Mouse (Mus musculus) Muller cell, postnatal 12 days (primary cell): ENCODE measurements around the gene Dis3l2.

Experiments used
- DNase-seq: peaks from one replicate; pipeline ENCODE4 v3.0.0-alpha.2; 2015; ENCODE audit errors: inconsistent ontology term

Dis3l2 gene

DNA sequence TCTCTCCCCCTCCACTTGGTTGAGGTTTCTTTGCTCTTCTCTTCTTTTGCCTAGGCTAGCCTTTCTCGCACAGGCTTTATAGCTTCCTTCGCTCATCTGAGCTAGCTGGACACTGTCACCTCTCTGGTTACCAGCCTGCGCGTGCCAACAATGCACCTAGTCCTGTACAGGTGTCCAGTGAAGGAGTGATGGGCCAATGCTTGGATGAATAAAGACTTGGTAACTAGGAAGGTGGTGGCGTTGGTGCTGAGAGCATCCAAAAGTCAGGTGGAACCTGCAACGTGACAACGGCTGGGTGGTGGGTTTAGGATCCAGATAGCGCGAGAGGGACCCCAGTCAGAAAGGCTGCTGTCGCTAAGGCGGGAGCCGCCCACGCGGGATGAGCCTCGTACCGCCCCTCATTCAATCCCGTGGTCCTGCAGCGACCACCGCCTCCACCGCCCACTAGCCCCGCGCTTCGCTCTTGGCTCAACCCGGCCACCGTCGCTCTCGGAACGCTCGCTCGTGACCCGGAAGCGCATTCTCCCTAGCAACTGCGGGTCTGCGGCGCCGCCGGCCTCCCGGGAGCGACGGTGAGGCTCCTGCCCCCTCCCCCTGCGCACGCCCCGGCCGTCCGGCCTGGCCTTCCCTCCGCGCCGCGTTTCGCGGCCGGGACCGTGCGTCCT is at the start of gene Dis3l2:
TSS of gene Dis3l2 (plus strand) at position 509 of the 665 bp plus-strand sequence.
- peak; percentile 87 for DNase-seq

DNA sequence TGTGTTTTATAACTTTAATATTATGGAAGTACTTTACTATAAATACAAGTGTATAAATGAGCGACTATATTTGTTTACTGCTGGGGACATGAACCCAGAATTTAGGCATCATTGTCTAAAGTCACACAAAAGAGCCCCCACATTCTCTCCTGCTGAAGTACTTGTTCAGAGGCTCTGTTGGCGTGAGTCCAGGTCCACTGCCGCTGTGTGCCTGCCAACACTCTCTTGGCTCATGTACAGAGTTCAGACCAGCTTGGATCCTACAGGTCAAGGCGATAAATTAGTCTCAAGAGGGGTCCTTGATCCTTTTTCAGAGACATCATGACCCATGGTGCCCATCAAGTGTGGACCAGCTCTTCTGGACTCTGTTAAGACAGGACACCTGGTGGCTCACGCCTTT is 46.5 kb upstream of the Dis3l2 start:
- DNase-seq, result no peak

DNA sequence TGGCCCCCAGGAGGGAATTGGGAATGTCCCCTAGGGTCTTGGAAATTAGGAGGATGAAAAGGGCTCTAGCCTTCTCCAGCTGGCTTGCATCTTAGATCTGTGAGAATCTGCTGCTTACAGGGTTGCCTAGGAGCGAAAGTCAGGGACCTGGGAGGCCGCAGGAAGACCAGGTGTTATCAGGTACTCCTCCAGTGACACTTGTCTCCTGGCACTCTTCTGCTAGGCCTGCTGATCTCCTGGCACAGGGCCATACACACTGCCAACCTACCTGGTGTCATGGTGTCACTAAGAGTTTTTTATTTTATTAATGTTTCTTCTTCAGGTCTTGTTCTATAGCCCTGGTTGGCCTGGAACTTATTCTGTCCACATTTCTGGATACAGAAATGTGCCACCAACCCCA is 38.5 kb upstream of the Dis3l2 start:
- DNase-seq, result no peak

DNA sequence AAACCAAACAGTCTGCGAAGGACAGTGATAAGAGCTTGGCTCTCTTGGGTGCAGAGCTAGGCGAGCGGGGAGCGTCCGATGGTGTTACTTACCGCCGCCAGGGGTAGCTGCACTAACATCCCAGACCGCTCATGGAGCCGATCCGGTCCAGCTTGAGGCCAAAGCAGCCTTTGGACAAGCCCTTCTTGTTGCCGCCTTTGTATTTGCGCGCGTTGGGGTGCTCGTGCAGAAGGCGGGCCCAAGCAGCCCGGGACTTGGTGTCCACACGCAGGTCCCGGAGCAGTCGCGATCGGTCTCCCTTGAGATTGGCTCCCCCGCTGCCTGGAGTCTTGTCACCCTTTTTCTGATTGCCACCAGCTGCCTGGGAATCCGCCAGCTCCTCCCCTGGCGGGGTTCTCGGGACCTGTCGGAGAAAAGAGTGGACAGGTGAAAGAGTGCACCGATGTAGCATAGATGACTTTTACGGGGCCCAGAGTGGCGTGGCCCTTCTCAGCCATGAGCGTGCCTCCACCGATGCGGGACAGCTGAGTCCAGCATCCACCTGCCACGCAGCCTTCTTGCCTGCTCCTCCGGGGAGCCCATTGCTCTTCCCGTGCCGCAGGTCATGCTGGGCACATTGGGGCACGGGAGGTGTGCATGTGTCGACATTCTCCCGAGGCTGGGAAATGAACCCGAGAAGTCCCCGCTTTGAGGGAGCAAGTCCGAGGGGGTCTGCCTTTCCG is 33.9 kb upstream of the Dis3l2 start:
- peak; percentile 74 for DNase-seq

DNA sequence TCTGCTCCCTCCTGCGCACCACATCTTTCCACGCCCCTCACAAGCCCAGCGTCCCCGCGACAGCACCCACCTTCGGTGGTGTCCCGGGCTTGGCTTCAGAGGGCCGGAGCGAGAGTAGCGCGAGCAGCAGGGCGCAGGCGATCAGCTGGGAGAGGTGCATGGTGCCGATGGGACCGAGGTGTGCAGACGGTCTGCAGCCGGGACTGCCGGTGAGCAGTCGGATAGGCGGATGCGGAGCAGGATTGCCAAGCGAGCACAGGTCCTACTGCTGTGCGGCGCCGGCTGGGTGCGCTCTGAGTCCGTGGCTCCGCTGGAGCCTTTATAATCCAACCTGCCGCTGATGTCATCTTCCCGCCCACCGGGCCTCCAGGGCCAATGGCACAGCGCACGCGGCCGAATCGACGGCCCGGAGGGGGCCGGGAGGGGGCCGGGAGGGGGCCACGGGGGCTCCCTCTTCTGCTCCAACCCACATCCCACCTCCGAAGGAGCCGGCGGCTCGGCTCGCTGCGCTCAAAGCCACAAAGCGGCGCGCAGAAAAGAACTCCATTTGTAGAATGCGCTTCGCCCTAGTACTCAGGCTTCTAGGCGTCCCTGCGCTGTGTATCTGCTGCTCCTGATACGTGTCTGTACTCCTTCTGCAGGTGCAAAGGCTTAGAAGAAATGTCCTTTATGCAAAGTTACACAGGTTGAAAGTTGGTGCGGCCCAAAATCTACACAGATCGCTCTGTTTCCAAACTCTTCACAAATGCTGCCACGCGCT is 33.1 kb upstream of the Dis3l2 start, which contains the start of gene Nppc:
TSS of gene Nppc (minus strand) at position 293 of the 760 bp plus-strand sequence.
- DNase-seq, result peak; percentile 71

DNA sequence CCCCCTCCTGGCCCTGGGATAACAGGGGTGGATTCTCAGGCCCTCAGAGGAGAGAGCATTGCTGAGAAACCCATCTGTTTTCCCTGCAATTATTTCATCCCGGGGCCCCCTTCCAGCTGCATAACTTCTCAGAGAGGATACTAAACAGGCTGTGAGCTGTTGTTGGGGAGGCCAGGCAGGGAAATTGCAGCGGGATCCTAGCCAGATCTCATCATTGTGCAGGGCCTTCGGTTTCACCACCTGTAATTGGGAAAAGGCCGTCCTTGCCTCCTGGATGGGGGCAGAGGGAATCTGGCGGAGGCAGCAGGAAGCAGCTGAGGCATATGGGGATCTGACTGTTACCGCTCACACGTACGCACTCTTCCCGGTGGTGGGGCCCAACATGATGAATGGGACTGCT is 29.2 kb upstream of the Dis3l2 start:
- DNase-seq, result no peak

DNA sequence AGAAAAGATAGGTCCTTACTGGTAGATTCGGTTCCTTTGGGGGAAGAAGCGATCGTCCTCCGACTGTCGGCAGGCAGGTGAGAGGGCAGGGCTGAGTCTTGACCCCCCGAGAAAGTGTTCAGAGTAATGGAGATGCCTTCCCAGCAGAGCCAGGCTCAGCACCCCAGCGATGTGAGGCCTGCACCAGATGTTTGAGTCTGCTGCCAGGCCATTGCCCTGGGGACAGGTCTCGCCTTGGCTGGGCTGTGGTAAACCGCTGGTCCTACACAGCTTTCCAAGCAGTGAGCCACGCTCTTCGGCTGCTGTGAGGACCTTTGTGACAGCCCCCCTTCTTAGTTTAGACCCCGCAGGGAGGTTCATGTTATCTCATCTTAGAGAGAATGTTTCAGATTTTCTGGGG is 28.5 kb upstream of the Dis3l2 start:
- DNase-seq, result no peak

DNA sequence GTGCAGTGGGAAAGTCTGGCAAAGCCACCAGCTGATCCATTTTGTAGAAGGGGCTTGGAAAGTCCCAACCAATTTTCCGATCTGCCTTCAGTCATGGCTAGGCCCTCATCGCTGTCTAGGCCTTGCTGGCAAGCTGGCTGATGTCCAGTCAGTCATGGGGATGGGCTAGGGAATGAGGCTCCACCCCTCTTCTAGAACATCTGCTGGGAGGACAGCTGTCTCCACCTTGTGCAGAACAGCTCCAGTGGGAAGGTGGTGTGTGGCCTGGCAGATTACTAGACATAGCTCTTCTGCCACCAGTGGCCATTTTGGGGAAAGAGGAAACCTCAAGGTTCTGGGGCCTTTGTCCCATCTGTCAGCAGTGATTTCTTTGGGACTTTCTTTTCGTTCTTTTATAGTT is 26.0 kb upstream of the Dis3l2 start:
- no peak for DNase-seq

DNA sequence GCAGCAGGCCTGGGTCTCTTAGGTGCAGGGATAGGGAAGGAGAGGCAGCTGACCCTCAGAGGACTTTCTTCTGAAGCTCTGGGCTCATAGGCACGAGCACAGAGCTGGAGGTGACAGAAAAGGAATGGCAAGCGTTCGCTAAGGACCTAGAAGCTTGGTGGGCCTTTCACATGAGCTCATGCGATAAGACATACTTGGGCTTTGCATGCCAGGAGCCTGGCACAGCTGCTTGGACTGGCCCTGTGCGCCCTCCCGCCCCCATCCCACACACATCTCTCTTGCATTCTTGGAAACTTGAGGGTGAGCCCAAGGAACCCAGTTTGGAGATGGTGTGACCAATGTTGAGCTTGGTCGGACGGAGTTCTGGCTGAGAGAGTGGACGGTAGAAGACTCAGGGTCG is 24.9 kb upstream of the Dis3l2 start:
- no peak for DNase-seq

DNA sequence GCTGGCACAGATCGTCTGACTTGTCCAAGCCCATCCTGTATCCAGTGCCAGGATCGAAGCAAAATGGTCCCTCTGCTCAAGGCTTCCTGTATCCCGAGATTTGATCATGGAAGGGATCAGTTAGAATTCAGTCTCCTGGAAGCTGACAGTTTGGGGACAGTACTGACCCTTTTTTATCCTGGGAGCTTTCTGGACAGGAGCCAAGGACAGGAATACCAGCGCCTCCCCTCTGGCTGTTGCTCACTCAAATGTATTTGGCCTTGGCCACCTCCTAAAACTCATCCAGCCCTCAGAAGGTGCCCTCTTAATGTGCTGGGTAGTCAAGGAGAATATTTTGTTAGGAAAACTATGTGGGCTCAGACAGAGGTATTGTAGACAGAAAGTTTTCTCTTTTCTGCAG is 16.4 kb upstream of the Dis3l2 start:
- no peak for DNase-seq

DNA sequence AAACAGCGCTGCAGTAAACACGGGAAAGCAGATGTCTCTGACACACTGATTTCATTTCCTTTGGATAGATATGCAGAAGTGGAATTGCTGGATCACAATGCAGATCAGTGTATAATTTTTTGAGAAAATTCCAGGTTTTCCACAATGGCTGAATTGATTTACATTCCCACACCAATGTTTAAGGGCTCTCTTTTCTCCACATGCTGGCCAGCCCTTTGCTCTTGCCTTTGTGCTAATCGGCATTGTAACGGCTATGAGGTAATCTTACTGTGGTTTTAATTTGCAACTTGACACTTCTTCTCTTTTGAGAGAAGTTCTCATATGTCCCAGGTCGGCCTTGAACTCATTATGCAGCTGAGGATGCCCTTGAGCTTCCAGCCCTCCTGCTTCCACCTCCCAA is 12.6 kb upstream of the Dis3l2 start:
- no peak for DNase-seq

DNA sequence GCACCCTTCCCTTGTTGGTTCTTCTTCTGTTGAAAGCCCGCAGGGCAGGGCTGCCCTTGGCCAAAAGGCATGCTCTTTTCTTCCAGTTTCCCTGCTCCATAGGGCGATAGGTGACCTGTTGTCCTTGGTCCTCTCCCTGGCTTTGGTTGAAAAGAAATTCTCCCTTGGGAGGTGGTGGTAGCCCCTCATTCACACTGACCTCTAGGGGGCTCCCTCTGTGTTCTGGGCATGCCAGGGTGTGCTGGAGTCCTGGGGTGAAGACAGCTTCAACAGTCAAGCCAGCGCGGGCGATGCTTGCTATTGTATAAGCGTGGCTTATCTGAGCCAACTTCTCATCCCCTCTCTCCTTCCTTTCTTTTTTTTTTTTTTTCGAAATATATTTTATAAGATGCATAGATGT is 6.7 kb upstream of the Dis3l2 start:
- no peak for DNase-seq

DNA sequence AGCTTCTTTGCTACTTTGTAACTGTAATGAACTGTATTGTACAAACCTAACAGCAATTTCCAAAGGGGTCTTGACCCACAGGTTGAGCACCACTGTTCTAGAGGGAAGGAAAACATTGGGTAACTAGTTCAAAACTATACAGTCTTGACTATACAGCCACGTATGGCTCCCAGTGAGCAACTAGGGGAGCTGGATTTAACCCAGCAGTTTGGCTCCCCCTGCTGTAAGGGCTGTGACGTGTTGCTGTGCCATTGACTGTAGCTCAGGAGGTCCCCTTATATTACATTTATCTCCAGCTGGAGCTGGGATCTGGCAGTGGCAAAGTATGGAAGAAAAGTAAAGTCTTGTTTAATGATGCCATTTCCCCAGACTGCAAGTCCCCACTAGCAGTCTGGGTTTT is 4.9 kb upstream of the Dis3l2 start:
- DNase-seq, result no peak

DNA sequence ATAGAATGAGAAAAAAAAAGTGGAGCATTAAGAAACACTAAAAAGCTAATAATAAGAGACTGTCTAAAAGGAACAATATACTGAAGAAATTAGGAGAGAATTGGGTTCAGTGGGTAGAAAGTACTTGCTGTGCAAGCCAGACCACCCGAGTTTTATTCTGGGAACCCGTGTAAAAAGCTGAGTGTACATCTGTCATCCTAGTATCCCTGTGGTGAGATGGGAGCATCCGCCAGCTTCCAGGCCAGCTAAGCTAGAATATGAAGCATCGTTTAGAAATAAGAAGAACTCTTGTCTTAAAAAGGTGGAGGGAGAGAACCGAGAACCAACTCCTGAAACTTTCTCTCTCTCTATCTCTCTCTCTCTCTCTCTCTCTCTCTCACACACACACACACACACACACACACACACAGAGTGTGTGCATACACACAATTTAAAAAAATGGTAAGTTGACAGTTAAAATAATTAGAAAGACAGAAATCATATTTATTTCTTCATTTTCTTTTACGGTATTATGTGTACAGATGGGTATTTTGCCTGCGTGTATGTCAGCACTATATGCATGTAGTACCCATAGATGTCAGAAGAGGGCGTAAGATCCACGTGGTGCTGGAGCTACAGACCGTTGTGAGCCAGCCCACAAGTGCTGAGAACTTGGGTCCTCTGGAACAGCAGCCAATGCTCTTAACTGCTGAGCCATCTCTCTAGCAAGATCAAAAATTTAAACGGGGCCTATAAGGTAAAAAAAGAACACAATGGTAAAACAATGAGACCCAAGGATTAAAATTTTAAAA is 4.1 kb upstream of the Dis3l2 start:
- DNase-seq, result no peak

DNA sequence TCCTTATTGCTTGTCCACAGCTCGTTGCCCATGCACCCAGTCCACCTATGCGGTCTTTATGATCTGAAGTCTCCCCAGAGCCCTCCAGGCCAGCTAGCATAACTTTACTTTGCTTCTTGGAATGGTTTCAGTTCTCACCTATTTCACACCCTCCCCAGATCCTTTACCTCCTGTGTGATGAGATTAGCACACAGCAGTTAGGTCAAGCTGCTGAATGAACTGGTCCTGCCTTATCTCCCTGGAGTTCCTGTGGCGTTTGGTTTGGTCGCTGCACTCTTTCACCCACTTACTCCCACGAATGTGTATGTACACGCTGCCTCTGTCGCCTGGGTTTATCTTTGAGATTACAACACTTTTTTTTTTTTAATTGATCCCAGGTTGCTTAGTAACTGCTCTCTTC is 3.2 kb upstream of the Dis3l2 start:
- DNase-seq, result no peak

DNA sequence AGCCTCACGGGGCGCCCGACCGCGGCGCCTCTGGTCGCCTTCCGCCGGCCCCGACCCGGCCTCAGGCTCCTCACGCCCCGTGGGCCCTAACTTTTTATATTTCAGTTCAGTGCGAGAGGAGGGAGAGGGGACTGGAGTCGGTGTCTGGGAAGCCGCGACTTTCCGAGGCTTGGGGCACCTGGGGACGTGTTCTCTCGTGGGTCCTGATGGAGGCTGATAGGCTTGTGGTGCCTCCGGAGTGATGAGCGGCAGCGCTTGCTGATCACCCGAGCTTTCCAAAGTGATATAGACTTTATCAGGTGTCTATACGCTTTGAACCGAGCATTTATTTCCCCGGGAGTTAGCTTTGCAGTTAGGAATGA is 338 bp downstream of the Dis3l2 start:
- no peak for DNase-seq

DNA sequence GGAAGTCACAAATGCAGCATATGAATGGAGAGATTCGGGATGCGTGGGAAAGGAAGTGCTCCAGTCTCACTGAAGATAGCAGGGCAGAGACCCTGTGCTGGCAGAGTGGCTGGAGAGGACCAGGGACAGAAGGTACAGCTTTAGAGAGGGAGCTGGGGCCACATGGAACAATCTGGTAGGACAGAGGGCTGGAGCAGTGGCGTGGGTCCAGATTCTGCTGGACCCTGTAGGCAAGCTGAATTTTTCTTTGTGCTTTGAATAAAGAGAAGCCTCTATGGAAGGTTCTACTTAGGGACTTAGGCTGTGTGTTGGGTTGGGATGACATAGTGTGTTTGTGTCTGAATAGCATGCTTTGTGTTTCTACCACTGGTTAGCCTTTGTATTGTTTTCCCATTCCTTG is 1.9 kb downstream of the Dis3l2 start:
- DNase-seq, result no peak

DNA sequence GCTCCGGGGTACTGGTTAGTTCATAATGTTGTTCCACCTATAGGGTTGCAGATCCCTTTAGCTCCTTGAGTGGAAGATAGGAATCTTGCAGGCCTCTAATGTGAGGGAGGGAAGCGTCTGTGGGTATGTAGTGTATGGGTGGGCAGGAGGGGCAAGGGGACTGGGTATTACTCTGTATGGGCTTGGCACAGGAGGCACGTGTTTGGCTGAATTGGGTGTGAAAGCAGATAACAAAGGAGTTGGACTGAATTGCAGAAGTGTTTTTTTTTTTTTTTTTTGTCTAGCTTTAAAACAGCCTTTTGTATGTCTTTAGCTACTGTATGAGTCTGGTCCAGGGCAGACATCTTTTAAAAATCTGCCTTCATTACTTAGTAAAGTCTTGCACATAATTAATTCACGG is 5.9 kb downstream of the Dis3l2 start:
- DNase-seq, result no peak

DNA sequence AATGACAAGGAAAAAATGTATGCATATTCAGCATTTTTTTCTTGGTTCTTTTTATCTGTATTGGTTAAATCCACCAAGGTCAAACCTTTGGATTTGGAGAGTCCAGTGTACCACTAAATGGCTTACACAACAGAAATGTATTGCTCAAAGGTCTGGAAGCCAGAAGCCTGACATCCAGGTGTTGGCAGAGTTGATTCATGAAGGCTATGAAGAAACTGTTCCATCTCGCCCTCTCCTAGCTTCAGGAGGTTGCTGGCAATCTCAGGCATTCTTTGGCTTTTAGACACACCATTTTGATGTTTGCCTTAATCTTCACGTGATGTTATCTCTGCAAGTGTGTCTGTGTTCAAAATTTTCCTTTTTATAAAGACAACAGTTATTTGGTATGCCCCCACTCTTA is 8.4 kb downstream of the Dis3l2 start:
- DNase-seq, result no peak

DNA sequence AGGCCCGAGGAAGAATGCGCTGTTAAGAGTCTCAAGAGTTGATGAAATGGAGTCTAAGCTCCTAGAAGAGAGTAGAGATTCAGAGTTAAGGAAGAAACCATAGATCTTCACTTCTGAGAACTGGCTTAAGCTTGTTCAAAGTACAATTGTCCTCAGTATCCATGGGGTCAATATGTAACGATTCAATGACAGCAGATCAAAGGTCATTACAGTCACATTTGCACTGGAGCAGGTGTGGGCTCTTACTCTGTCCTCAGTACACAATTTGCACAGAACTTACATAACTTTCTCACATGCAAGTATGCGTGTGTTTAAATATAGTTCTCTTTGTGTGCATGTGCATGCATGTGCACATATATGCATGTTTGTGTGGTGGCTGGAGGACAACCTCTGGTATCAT is 9.4 kb downstream of the Dis3l2 start:
- DNase-seq, result no peak

DNA sequence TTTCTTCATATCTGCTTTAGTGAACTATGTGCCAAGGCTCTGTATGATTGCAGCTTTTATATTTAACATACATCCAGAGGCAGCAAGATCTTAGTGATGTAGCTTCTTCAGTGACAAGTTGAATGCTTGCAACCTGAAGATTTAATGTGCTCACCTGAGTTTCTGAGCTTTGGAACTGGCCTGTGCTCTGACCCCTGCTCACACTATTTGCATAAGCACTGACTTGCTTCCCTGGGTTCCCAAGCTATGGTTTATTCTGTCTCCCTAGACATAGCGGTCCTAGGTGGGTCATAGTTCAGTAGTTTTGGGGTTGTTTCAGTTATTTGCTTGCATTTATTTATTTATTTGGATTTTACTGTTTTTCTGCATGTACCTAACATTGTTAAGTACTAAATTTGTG is 14.6 kb downstream of the Dis3l2 start:
- no peak for DNase-seq

DNA sequence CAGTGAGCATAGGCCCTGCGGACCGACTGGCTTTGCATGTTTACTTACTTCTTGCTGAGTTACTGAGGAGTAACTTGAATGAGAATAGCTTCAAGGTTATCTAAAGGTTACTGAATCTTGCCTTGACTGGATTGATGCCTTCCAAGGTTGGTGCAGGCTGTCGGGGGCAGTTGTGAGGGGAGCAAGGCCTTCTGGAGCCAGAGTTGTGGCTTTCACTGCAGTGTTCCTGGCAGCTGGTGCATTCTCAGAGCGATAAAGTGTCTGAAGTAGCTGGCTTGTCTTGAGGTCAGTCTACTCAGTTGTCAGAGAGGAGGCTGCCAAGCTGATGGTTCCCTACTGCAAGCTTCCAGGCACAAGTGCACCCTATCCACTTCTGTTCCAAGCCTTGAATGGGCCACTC is 15.8 kb downstream of the Dis3l2 start:
- no peak for DNase-seq
